Mouse (Mus musculus) neutrophil, adult 5-6 weeks (primary cell): ENCODE measurements around the gene Tmem30a. TPM values are rescaled to one million over a fixed set of nuclear protein-coding genes. Genes with fewer than 3 reads are reported as not detected.
A peak's percentile ranks its signal among the peaks of the same experiment; 100 is the strongest.

Experiments
- ATAC-seq: fragments of 151-379, 151-347 bp; 2 replicates; pipeline ENCODE4 v1.8.0; 2017; ENCODE audit warnings: mild to moderate bottlenecking, moderate TSS enrichment; ENCODE audit not compliant: insufficient number of reproducible peaks, poor library complexity, low FRiP score, severe bottlenecking; ENCODE audit errors: extremely low read depth
- total RNA-seq: library from RNA; stranded (forward); fragments of 200-1000 nt; gene quantifications from 2 replicates; pipeline ENCODE4 v1.2.3, GENCODE M21; 2017

The Tmem30a gene
- total RNA-seq, 1 experiment from 2014 or later = 140 TPM

DNA sequence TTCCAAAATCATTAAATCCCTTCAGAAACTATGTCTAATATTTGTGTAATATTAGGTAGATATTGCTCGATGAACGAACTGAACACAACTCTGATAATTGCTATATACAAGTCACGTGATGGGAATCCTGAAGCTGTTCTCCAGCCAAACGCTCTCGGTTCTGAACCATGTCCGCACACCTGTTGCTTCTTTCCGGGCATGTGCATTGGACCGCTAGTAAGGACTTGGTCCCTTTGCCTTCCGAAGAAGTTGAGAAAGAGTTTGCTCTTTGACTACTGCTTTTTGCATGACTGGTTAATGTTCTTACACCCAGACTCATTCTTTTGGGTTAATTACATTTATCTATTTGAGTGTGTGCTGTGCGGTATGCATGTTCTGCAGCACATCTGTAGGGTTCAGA, 12.1 kb upstream of the Tmem30a start:
- ATAC-seq = no peak

DNA sequence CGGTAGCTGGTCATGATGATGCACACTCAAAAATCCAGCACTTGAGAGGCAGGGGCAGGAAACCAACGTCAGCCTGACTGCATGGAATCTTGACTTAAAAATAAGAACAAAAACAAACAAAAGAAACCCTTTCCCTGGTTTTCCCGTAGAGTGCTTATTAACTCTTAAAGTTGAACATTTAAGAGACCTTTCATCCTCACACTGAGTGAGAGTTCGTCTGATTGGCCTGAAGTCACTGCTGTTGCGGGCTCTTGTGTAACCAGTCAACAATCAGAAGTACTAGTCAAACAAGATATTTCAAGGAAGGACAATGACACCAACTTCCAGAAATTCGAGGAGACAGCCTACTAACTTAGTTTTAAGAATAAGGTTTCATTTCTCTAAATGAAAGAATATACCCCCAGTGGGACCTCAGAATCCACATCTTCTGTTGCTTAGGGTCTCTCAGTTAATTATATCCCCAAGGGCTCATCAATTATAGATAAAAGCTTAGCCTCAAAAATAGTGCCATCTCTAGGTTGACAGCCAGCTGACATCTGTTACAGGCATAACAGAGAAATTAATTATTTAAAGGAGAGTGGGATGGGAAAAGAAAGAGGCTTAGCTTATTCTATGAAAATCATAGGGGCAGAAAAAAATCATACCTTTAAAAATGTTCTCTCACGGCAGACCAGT, 3.3 kb upstream of the Tmem30a start:
- ATAC-seq = no peak

DNA sequence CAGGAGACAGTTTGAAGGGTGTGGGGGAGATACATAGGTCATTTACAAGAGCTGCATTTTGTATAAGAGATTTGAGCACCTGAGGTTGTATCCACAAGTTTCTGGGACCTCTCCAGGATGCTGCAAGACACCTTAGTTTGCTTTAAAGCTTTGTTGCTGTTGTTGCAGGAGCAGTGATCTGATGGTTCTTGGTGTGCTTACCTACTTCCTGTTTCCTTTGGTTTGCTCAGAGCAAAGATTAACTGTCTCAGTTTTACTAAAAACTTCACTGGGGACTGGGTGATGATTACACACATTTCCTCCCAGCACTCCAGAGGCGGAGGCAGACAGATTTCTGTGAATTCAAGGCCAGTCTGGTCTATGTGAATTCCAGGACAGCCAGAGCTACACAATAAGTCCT, 1.8 kb upstream of the Tmem30a start:
- ATAC-seq = no peak

DNA sequence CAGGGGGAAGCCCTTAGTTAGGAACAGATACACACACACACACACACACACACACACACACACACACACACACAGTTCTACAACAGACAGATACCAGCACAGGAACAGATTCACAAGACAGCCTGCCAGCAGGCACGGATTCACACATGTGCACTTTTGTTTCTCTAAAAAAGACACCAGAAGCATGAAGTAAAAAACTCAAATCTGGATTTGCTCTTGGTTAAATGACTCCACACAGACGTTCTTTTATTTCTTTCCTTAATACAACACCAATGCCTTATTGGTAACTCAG, 7.6 kb downstream of the Tmem30a start:
- ATAC-seq = no peak

DNA sequence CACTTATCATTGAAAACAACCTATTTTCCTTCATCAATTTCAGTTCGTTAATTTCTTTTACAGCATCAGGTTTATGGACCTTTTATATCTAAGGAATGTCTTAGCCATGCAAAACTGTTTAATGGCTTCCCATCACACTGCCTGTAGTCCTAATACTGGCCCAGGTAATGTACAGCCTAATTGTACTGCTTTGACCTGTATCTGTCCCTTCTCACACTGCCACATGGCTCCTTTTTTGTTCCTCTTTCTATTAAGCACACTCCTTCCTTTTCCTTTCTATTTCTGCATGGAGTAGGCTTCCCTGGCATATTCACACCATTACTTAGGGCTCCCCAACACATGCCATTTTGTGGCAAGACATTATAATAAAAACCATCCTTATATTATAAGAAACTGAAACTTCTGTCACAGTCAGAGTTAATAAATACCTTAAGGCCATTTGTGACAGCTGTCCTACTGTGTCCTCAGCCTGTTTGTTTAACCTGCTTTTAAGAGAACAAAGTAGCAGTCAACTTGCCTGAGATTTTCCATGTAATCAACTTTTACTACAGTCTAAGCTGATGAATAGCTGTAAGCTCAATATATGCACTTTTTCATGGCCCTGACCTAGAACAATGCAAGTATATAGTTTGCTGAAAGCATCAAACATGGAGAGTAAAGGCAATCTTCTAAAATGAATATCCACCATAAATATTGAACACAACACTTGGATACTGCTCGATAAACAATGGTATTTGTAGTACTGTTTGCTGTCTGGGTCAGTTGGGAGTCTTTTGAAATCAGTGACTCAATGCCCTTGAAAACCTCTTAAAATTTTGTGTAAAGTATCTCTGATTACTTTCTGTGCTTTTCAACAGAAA, 8.1 kb downstream of the Tmem30a start:
- no peak for ATAC-seq

DNA sequence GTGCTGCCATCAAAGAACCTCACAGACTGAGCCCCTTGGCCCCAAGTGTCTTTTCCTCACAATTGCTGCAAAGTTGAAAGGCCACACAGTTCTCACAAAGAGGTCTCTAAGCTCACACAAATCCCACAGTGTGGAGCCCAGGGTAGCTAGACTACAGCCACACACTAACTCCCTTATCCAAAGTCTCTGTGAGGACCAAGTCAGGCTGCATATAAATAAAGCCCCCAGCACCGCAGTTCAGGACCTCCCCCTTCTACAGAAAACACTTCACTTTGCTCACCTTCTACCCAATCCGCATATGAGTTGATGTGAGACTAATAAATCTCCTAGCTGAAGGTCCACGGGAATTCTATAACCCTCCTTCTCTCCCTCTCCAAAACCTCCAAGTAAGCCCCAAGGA, 8.9 kb downstream of the Tmem30a start:
- no peak for ATAC-seq

DNA sequence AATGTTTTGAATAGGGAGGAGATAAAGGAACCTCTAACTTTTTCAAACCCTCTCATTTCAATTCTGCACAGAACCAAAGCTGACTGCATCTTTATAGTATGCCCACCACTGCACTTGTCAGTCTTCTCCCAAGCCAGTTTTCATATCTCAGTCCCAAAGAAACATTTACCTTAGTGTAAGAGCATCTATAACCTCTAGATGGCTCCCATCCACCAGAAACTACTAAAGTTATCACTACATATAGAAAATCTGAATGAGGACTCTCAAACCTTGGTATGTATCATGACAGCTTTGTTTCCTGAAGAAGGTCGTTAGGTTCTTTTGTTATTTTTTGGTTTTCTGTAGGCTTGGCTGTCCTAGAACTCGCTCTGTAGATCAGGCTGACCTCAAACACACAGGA, 14.0 kb downstream of the Tmem30a start:
- peak; percentile 46; the same call in 1 of the 2 replicates for ATAC-seq

DNA sequence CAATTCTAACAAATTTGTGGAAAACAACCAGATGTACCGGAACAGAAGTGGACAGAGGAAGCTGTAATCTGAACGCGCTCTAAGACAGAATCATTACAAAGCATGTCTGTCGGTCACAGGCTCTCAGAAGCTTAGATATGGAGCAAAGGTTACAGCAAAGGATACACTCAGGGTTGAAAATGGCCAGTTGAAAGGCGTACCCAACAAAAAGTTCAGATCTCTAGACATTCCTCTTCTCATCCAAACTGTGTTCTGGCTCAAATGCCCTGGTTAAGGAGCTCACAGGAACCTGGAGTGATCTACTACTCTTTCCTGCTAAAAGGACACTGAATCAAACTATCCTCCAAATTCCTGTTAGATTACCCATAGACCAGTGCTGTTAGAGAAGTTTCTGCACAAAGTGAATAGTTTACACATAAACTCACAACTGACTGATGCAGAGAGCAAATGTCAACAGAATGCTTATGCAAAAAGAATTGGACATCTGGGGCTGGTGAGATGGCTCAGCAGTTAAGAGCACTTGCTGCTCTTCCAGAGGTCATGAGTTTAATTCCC, 26.2 kb downstream of the Tmem30a start:
- ATAC-seq = no peak

DNA sequence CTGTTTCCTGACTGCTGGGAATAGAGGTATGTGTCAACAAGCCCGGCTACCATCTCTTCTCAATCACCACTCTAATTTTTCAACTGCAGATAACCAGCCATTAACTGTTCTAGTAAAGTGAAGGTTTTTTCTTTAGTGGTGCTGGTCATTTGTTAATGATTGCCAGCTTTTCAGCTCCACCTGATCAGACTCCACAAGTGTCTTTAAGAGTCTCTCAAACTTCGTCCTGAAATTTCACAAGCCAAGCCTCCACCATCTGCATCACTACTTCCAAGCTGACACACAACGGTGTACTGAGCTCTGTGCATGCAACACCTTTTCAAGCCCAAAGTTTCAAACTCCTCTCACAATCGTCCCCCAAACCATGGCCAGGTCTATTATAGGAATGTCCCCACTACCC, 28.0 kb downstream of the Tmem30a start:
- no peak for ATAC-seq

DNA sequence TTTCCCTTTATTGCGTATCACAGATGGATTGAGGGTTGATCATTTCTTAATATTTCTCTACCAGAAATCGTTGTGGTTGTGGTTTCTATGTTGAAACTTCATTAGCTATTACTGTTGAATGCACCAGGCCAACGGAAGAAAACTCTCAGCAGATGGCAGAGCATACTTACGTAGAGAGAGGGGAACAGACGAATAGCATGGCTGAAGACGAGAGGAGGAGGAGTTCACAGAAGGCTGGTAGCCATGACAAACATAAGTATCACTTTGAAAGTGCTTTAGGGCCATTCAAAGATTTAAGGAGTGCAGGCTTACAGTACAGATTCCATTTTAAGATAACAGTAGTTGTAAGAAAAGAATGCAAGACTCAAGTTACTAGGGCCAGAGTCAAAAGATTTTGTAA, 30.8 kb downstream of the Tmem30a start:
- ATAC-seq = no peak

DNA sequence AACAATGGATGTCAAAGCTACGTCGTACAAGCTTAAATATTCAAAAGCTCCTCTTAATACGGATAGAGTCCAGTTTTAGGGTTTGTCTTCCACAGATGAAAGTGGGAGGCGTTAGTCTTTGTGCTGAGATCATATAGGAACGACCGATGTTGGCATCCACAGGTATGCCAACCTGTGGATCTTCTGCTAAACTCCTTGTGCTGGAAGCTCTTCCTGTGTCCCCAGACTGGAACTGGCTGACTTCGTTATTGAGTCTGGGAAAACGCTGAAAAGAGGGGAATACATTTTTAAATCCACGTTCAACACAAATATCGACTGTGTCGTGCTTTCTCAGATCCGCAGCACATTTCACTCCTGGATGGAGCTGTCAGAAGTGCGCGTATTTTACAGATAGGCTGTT, 33.2 kb downstream of the Tmem30a start:
- no peak for ATAC-seq

DNA sequence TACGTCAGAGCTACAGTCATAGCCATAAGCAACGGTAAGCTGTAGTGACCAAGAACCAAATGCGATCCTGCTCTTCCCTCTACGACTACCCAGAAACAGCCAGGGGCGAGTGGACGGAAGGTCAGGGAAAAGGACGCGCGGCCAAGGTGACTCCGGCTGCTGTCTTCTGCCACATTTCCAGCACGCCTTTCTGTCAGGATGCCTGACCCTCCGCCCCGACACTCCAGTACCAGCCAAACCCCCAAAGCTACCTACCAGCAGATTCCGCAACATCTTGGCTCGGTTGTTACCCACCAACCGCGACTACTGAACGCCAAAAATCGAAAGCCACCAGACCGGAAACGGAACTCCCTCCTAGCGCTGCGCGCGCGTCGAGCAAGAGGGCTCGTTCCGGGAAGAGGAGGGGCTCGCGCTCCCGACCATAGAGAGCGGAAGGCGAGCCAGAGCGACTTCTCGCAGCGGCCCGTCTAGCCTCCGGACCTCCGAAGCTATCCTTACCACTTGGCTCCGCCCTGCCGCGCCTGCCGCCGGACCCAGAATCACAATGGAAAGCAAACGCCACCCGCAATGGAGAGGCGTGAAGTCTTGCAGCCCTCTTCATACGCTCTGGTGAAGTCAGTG, 33.8 kb downstream of the Tmem30a start, which contains the start of gene Cox7a2:
TSS of gene Cox7a2 (minus strand) at position 494 of the 621 bp plus-strand sequence.
- peak; percentile 99 for ATAC-seq

DNA sequence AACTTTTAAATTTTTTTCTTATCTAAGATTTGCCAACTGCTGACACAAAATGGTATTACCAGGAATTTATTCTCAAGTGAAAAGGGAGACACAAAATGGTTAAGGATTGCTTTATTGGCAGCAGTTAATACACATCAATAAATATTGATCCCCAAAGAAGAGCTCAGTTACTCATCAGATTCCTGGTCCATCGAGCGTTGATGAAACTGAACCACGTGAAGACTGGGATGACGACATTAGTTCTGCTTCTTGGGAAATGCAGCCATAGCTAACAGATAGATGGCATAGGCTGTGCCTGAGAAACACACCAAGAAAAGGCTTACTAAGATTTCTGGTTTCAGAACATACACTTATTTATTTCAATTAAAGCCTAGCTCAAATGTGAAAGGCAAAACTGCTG, 38.0 kb downstream of the Tmem30a start:
- ATAC-seq = no peak

DNA sequence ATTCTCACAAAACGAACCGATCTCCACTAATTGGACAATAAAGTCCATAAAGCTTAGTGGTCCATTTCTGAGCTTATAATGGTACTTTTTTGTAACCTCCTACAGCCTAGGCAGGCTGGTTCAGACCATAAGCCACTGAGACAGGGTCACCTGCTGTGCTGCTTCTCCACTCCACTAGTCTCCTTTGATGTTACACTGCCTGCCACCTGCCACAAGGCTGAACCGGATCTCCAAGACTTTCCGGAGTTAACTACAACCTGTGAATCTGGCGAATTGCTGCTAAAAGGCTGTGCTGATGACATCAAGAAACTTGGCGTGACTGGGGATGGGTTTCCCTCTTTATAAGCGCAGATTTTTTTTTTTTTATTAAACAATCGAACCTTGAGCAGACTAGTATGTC, 41.5 kb downstream of the Tmem30a start:
- ATAC-seq = no peak

DNA sequence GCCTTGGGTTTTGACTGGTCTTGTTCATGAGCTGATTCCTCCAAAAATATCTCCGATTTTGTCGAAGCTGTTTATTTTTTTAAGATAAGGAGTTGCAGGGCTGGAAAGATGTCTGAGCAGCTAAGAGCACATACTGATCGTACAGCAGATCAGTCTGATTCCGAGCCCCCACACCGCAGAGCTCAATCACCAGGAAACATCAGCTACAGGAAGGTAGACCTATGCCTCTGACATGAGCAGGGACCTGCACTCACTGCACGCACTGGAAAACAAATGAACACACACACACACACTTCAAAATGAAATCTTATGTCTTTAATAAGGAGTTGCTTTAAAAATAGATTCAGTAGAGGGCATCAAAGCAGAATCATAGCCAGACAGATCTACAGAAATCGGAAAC, 42.6 kb downstream of the Tmem30a start:
- no peak for ATAC-seq

DNA sequence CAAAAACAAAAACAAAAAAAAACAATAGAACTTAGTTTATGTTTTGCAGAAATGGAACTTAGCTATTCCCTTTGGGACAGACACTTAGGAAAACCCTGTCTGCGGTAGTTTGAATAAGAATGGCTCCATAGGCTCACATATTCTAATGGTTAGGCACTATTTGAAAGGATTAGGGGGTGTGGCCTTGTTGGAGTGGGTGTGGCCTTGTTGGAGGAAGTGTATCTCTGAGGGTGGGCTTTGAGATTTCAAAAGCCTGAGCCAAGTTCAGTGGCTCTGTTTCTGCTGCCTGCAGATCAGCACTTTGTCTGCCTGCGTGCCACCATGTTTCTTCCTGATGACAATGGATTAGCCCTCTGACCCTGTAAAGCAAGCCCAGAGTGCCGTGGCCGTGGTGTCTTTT, 48.3 kb downstream of the Tmem30a start:
- ATAC-seq = no peak

DNA sequence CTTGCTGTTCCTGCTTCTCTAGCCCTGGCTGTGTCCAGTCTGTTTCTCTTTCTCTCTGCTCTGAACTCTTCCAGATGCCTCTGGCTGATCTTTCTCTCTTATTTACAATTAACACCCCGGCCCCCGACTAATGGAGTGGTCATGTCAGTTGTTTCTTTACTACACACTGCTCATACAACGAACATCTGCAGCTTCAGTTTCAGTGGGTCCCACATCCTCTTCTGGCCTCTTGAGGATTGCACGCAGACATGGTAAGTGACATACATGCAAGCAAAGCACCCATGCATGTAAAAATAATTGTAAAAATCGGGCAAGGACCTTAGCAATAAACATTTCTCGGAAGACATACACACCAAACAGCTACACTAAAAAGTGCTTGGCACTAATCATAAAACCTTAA, 57.7 kb downstream of the Tmem30a start:
- ATAC-seq = peak; percentile 82

DNA sequence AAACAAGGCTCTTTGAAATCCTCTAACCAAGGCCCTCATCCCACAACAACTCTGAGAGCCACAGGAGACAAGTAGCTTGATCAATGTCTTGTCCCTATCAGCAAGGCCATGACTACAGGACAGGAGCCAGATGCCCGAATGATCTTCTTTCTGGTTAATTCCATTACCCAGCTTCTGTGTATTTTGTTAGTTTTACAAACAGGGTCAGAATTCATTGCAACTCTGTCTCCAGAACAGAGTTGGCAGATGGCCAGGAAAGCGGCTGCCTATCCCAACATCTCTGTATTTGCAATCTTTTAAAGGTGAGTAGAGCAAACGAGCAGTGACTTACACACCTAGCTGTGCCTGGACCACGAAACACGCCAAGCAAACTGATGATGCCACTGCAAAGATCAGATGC, 63.0 kb downstream of the Tmem30a start:
- ATAC-seq = no peak

DNA sequence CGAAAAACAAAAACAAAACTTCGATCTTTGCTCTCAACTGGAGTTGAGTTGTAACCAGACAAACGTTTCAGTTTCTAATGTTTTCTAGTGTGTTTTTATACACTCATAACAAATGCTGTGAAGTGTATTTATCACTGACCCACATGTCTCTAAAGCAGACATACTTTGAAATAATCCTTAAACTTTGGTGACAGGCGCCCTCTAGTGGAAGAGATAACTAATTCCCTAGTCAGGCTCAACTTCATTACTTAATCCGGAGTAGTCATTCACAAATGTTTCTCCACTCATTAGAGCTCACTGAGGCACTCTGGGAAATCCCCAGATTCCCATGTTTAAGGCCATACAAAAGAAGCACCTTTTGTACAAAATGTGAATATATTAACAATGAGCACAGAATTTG, 70.2 kb downstream of the Tmem30a start:
- 0 out of 2 replicates have a peak, but pooled peaks have one; percentile 23 for ATAC-seq

DNA sequence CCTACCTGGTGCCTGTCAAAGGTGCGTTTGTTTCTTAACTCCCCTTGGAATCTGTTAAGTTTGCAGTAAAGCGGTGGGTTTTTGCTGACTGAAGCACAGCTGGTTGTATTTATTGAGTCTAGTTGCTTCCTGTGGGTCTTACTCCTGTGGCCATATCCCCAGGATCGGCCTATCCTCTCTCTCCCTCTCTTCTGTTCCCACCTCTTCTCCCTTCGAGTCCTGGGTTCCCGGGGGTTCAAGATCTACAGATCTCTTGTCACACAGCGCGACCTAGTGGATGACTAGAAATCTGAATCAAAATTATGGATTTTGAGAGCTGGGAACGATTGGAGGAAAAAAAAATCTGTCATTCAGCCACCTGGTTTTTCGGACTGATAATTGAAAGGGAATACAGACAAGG, 72.3 kb downstream of the Tmem30a start:
- no peak for ATAC-seq
